Comparison of ENCODE assay signal across 8 mouse cellular contexts in the genomic region with DNA sequence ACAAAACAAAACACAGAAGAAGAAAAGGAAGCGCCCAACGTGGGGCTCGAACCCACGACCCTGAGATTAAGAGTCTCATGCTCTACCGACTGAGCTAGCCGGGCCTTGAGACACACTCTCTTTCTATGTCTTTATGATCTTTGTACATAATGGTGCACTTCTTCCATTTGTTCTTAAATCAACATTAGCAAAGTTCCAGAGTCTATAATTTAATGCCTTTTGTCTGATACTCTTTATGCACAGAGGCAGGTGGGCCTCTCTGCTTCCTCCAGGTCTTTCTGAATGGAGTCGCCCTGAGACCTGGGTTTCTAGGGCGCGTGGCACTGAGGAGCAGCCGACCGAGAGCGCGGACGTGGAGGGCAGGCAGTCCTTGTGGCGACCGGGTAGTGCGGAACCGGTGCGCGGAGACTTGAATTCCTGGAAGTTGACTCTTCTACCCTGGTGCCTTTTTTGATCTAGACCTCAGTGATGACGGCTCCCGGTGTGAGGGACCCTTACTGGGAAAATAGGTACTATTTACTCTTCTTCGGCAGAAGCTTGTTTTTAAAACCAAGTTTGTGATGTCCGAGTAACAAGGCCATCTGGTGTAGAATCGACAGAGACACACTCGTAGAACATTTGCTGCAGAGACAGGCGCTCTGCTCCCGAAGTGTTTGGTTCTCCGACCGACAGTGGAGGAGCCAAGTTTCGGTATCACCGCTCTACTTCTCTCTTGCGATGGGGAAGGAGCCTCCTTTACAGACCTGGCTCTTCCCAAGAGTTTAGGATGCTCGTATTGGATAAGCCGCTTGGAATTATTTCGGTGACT. TPM values are rescaled to one million over a fixed set of nuclear protein-coding genes. Genes with fewer than 3 reads are reported as not detected.
DNase-seq lines count a peak whose midpoint lies in the region; ATAC-seq lines count a peak whose summit lies in the region.

No protein-coding gene starts in this region.

- H3K4me1 ChIP-seq in hindbrain, embryonic 12.5 days, result peaks cover 4% of the 10 kb centered on the region; the same call in 1 of the 2 replicates

- peak; percentile 89 for DNase-seq in NIH3T3 (ENCODE audit: low read depth)
- DNase-seq in cerebellum, postnatal 10 days, result peak; percentile 87 to 90
- DNase-seq in frontal cortex, postnatal 10 days (ENCODE audit: low spot score in 2 of 2), result peak; percentile 43 to 70
- peak; percentile 79 to 89 for DNase-seq in layer of hippocampus, postnatal 14 days (ENCODE audit: low spot score in 2 of 2)
- DNase-seq in lung, postnatal 10 days, result peak; percentile 82
- peak; percentile 60 for DNase-seq in ovary, postnatal 14 days (ENCODE audit: low spot score)
- peak; percentile 83 for DNase-seq in thymus, postnatal 14 days

- H3K4me2 ChIP-seq in hindbrain, embryonic 12.5 days (replicated peaks), result peak overlapping the region; percentile 96

- H3K9ac ChIP-seq in hindbrain, embryonic 12.5 days, result peak overlapping the region; percentile 70

- no peaks in the 10 kb centered on the region for H3K9me3 ChIP-seq in hindbrain, embryonic 12.5 days (replicated peaks)

- ATAC-seq in hindbrain, embryonic 12.5 days (ENCODE audit: low FRiP score), result peak; percentile 47

- H3K27me3 ChIP-seq in hindbrain, embryonic 12.5 days, result no peaks in the 10 kb centered on the region

- H3K36me3 ChIP-seq in hindbrain, embryonic 12.5 days, result no peaks in the 10 kb centered on the region

- peak overlapping the region; percentile 74 for H3K27ac ChIP-seq in hindbrain, embryonic 12.5 days

- WGBS in hindbrain, embryonic 12.5 days, result under 1% methylated on average over 36 of the region's 36 CpGs

- peak overlapping the region; percentile 61 for H3K4me3 ChIP-seq in hindbrain, embryonic 12.5 days

RNA-seq across cellular contexts. Expression of a gene that starts 25.3 kb away (rescaled TPM):
- polyA plus RNA-seq in hindbrain, embryonic 12.5 days (2016; fragmentation: Nextera tagmentation; extraction: Ambion mirVana), result 0.70 and 2.5 TPM in 2 replicates
- under 1 TPM in 1 of 2 experiments, not detected in 1; 0.16 TPM for total RNA-seq in layer of hippocampus, postnatal 14 days (2021)

RNA-seq across cellular contexts. Expression of a gene that starts 47.6 kb away (rescaled TPM):
- not detected in 2 replicates for polyA plus RNA-seq in hindbrain, embryonic 12.5 days (2016; fragmentation: Nextera tagmentation; extraction: Ambion mirVana)
- not detected for total RNA-seq in layer of hippocampus, postnatal 14 days (2021)

RNA-seq across cellular contexts. Expression of a gene that starts 58.1 kb away (rescaled TPM):
- 58.7 and 59.9 TPM in 2 replicates for polyA plus RNA-seq in hindbrain, embryonic 12.5 days (2016; fragmentation: Nextera tagmentation; extraction: Ambion mirVana)
- 10 to 100 TPM; 48.3 to 49.8 TPM for total RNA-seq in layer of hippocampus, postnatal 14 days (2021)

Comparison
In these comparisons a context has a peak if more than half of its experiments do, and no peak if none do; other contexts are left out.
1. Peak in every context shown above with its lines: DNase-seq, ATAC-seq, H3K4me3 ChIP-seq and H3K27ac ChIP-seq.